Mouse (Mus musculus): ENCODE data around the gene Retsat.

DNA sequence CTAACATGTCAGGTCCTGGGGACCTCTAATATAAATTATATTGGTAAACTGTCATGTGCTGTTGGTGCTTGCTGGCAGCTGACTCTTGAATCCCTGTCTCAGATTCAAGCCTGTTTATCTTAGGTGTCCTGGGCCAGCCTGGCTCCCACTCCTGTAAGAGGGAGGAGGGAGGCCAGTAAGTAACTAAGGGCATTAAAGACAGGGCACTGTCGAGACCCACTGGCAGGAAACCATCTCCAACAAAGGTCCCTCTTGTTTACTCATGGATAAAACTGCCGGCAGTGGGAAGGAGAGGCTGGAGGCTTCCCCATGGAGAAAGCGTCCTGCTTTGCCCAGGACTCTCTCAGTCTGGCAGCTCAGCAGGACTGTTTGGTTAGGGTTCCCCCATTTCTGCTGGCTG, 26.4 kb upstream of the Retsat start:
- TF ChIP-seq CTCF (conservative IDR thresholded peaks at IDR 0.05; ENCODE audit: insufficient read depth, insufficient read length, low read depth, low read length), result no peak
- TF ChIP-seq POLR2A (IDR thresholded peaks at IDR 0.05; ENCODE audit: low read depth, low read length), result no peak
